8 mouse cellular contexts compared by ENCODE assay signal in genomic region chr3:138527667-138528231, GRCm38 (mm10). TPM values are rescaled to one million over a fixed set of nuclear protein-coding genes. Genes with fewer than 3 reads are reported as not detected.
DNase-seq lines count a peak whose midpoint lies in the region; ATAC-seq and TF ChIP-seq lines count a peak whose summit lies in the region.

No protein-coding gene starts in this region.

- peak overlapping the region; percentile 95 for H3K27ac ChIP-seq in heart, embryonic 13.5 days (replicated peaks)
- peak overlapping the region; percentile 92 for H3K27ac ChIP-seq in kidney, postnatal 0 days
- H3K27ac ChIP-seq in liver, embryonic 16.5 days (ENCODE audit: low read length) = peak overlapping the region; percentile 92
- H3K27ac ChIP-seq in neural tube, embryonic 12.5 days = peak overlapping the region; percentile 96
- H3K27ac ChIP-seq in stomach, postnatal 0 days (replicated peaks) = peak overlapping the region; percentile 88

- ATAC-seq in CD4-positive, CD25-positive, alpha-beta regulatory T cell, adult 4 months = peak; percentile 12
- ATAC-seq in heart, embryonic 13.5 days (ENCODE audit: extremely low read depth, insufficient number of reproducible peaks, low FRiP score, low TSS enrichment) = peak; percentile 53
- peak; percentile 71 for ATAC-seq in kidney, postnatal 0 days (replicated peaks; ENCODE audit: low FRiP score, low read depth)
- ATAC-seq in liver, embryonic 16.5 days (ENCODE audit: low read depth) = peak; percentile 55
- ATAC-seq in neural tube, embryonic 12.5 days (ENCODE audit: low FRiP score, low read depth) = peak; percentile 79
- ATAC-seq in stomach, postnatal 0 days (ENCODE audit: low FRiP score, low TSS enrichment) = peak; percentile 33

- WGBS in heart, embryonic 13.5 days = under 1% methylated on average over 45 of the region's 64 CpGs
- WGBS in kidney, postnatal 0 days = under 1% methylated on average over 54 of the region's 64 CpGs
- WGBS in liver, embryonic 16.5 days (ENCODE audit: insufficient replicate concordance) = under 1% methylated on average over 58 of the region's 64 CpGs
- WGBS in neural tube, embryonic 12.5 days = under 1% methylated on average over 61 of the region's 64 CpGs
- 0% methylated on average over 43 of the region's 64 CpGs for WGBS in stomach, postnatal 0 days

- no peak for TF ChIP-seq EP300 in stomach, postnatal 0 days (optimal IDR thresholded peaks at IDR 0.05)

- H3K4me3 ChIP-seq in erythroblast, embryonic 14.5 days (replicated peaks) = peak overlapping the region; percentile 99
- peak overlapping the region; percentile 84 for H3K4me3 ChIP-seq in heart, embryonic 13.5 days
- H3K4me3 ChIP-seq in kidney, postnatal 0 days (replicated peaks; ENCODE audit: low read depth, low read length) = peak overlapping the region; percentile 100
- H3K4me3 ChIP-seq in liver, embryonic 16.5 days (ENCODE audit: low read depth, low read length) = peak overlapping the region; percentile 100
- H3K4me3 ChIP-seq in neural tube, embryonic 12.5 days = peak overlapping the region; percentile 99
- H3K4me3 ChIP-seq in stomach, postnatal 0 days (ENCODE audit: low read depth, low read length) = peak overlapping the region; percentile 98

- H3K9me3 ChIP-seq in erythroblast, embryonic 14.5 days (ENCODE audit: control insufficient read depth, low read length) = no peaks in the 10 kb centered on the region
- H3K9me3 ChIP-seq in heart, embryonic 13.5 days = no peaks in the 10 kb centered on the region
- H3K9me3 ChIP-seq in kidney, postnatal 0 days (replicated peaks; ENCODE audit: low read length) = no peaks in the 10 kb centered on the region
- no peaks in the 10 kb centered on the region for H3K9me3 ChIP-seq in liver, embryonic 16.5 days (replicated peaks; ENCODE audit: control insufficient read depth, low read length)
- H3K9me3 ChIP-seq in neural tube, embryonic 12.5 days = no peaks in the 10 kb centered on the region
- H3K9me3 ChIP-seq in stomach, postnatal 0 days (ENCODE audit: control insufficient read depth, low read length) = no peaks in the 10 kb centered on the region

- peak overlapping the region; percentile 91 for H3K4me2 ChIP-seq in heart, embryonic 13.5 days
- peak overlapping the region; percentile 83 for H3K4me2 ChIP-seq in kidney, postnatal 0 days (ENCODE audit: low read length)
- peak overlapping the region; percentile 80 for H3K4me2 ChIP-seq in liver, embryonic 16.5 days (ENCODE audit: low read depth, low read length)
- H3K4me2 ChIP-seq in neural tube, embryonic 12.5 days (replicated peaks) = peak overlapping the region; percentile 67
- H3K4me2 ChIP-seq in stomach, postnatal 0 days (replicated peaks; ENCODE audit: low read depth) = peak overlapping the region; percentile 79

- DNase-seq in brain, adult 2 months (ENCODE audit: low read depth, low spot score) = peak; percentile 68
- DNase-seq in kidney, postnatal 0 days (ENCODE audit: low spot score) = peak; percentile 89
- DNase-seq in stomach, postnatal 0 days (ENCODE audit: low spot score) = peak; percentile 76

- H3K9ac ChIP-seq in heart, embryonic 13.5 days = peak overlapping the region; percentile 99
- peak overlapping the region; percentile 96 for H3K9ac ChIP-seq in kidney, postnatal 0 days (ENCODE audit: low read depth, low read length)
- H3K9ac ChIP-seq in liver, embryonic 16.5 days (ENCODE audit: low read depth, low read length) = peak overlapping the region; percentile 97
- H3K9ac ChIP-seq in neural tube, embryonic 12.5 days = peak overlapping the region; percentile 99
- peak overlapping the region; percentile 88 for H3K9ac ChIP-seq in stomach, postnatal 0 days (ENCODE audit: low read length)

- peaks cover 12% of the 10 kb centered on the region for H3K36me3 ChIP-seq in erythroblast, embryonic 14.5 days (ENCODE audit: control insufficient read depth)
- H3K36me3 ChIP-seq in heart, embryonic 13.5 days = no peaks in the 10 kb centered on the region
- H3K36me3 ChIP-seq in kidney, postnatal 0 days (ENCODE audit: insufficient read depth, low read length) = no peaks in the 10 kb centered on the region
- H3K36me3 ChIP-seq in liver, embryonic 16.5 days (ENCODE audit: control insufficient read depth, insufficient read depth) = no peaks in the 10 kb centered on the region
- H3K36me3 ChIP-seq in neural tube, embryonic 12.5 days = no peaks in the 10 kb centered on the region
- no peaks in the 10 kb centered on the region for H3K36me3 ChIP-seq in stomach, postnatal 0 days (ENCODE audit: control insufficient read depth, insufficient read depth, low read length)

- no peaks in the 10 kb centered on the region for H3K27me3 ChIP-seq in erythroblast, embryonic 14.5 days (ENCODE audit: control insufficient read depth)
- no peaks in the 10 kb centered on the region for H3K27me3 ChIP-seq in heart, embryonic 13.5 days (replicated peaks)
- no peaks in the 10 kb centered on the region for H3K27me3 ChIP-seq in kidney, postnatal 0 days (ENCODE audit: insufficient read depth, low read length)
- no peaks in the 10 kb centered on the region for H3K27me3 ChIP-seq in liver, embryonic 16.5 days (ENCODE audit: control insufficient read depth, insufficient read depth, low read depth, low read length)
- H3K27me3 ChIP-seq in neural tube, embryonic 12.5 days (replicated peaks) = no peaks in the 10 kb centered on the region
- H3K27me3 ChIP-seq in stomach, postnatal 0 days (ENCODE audit: control insufficient read depth, insufficient read depth, low read length) = no peaks in the 10 kb centered on the region

- no peak for TF ChIP-seq CTCF in kidney, postnatal 0 days (IDR thresholded peaks at IDR 0.05; ENCODE audit: low read depth)
- TF ChIP-seq CTCF in stomach, postnatal 0 days (IDR thresholded peaks at IDR 0.05; ENCODE audit: low read depth) = no peak

- H3K4me1 ChIP-seq in erythroblast, embryonic 14.5 days (ENCODE audit: control insufficient read depth) = peaks cover 60% of the 10 kb centered on the region
- H3K4me1 ChIP-seq in heart, embryonic 13.5 days = peaks cover 47% of the 10 kb centered on the region
- H3K4me1 ChIP-seq in kidney, postnatal 0 days (replicated peaks; ENCODE audit: insufficient read depth, low read length) = 0 out of 2 replicates have a peak, but pooled peaks cover 18% of the 10 kb centered on the region
- peaks cover 40% of the 10 kb centered on the region for H3K4me1 ChIP-seq in liver, embryonic 16.5 days (ENCODE audit: control insufficient read depth, low read depth, low read length)
- peaks cover 24% of the 10 kb centered on the region for H3K4me1 ChIP-seq in neural tube, embryonic 12.5 days
- H3K4me1 ChIP-seq in stomach, postnatal 0 days (replicated peaks; ENCODE audit: control insufficient read depth, insufficient read depth) = no peaks in the 10 kb centered on the region

RNA-seq across cellular contexts. Expression of gene Eif4e, which starts 1.8 kb away (rescaled TPM):
- polyA plus RNA-seq in CD4-positive, CD25-positive, alpha-beta regulatory T cell, adult 4 months (2017; shearing (Covaris generic)) = 100 to 1,000 TPM; 250 to 332 TPM
- 0.67 and 1.1 TPM in 2 replicates for polyA plus RNA-seq in erythroblast, embryonic 14.5 days (2012)
- 226 and 258 TPM in 2 replicates for polyA plus RNA-seq in heart, embryonic 13.5 days (2015; fragmentation: Nextera tagmentation; extraction: Ambion mirVana)
- 240 and 259 TPM in 2 replicates for polyA plus RNA-seq in kidney, postnatal 0 days (2015; fragmentation: Nextera tagmentation; extraction: Ambion mirVana)
- 133 and 145 TPM in 2 replicates for polyA plus RNA-seq in liver, embryonic 16.5 days (2015; fragmentation: Nextera tagmentation; extraction: Ambion mirVana)
- 309 and 317 TPM in 2 replicates for polyA plus RNA-seq in neural tube, embryonic 12.5 days (2016; fragmentation: Nextera tagmentation; extraction: Ambion mirVana)
- polyA plus RNA-seq in stomach, postnatal 0 days (2015; fragmentation: Nextera tagmentation; extraction: Ambion mirVana) = 157 and 162 TPM in 2 replicates

RNA-seq across cellular contexts. Expression of gene Metap1, which starts 38.4 kb away (rescaled TPM):
- polyA plus RNA-seq in CD4-positive, CD25-positive, alpha-beta regulatory T cell, adult 4 months (2017; shearing (Covaris generic)) = 10 to 100 TPM; 33.4 to 36.2 TPM
- 0.65 and 0.97 TPM in 2 replicates for polyA plus RNA-seq in erythroblast, embryonic 14.5 days (2012)
- 34.0 and 38.0 TPM in 2 replicates for polyA plus RNA-seq in heart, embryonic 13.5 days (2015; fragmentation: Nextera tagmentation; extraction: Ambion mirVana)
- 40.2 and 41.4 TPM in 2 replicates for polyA plus RNA-seq in kidney, postnatal 0 days (2015; fragmentation: Nextera tagmentation; extraction: Ambion mirVana)
- polyA plus RNA-seq in liver, embryonic 16.5 days (2015; fragmentation: Nextera tagmentation; extraction: Ambion mirVana) = 19.0 and 21.2 TPM in 2 replicates
- polyA plus RNA-seq in neural tube, embryonic 12.5 days (2016; fragmentation: Nextera tagmentation; extraction: Ambion mirVana) = 50.4 and 51.9 TPM in 2 replicates
- polyA plus RNA-seq in stomach, postnatal 0 days (2015; fragmentation: Nextera tagmentation; extraction: Ambion mirVana) = 33.9 and 34.1 TPM in 2 replicates

Comparison
In these comparisons a context has a peak if more than half of its experiments do, and no peak if none do; other contexts are left out.
1. Peak in every context shown above with its lines: DNase-seq, ATAC-seq, H3K4me3 ChIP-seq and H3K27ac ChIP-seq.
2. ATAC-seq: peak in every context shown above with its lines; median percentile 79 in neural tube, embryonic 12.5 days; 71 in kidney, postnatal 0 days; 55 in liver, embryonic 16.5 days; 53 in heart, embryonic 13.5 days; 33 in stomach, postnatal 0 days; 12 in CD4-positive, CD25-positive, alpha-beta regulatory T cell, adult 4 months.
3. RNA of gene Eif4e, which starts 1.8 kb away (polyA plus RNA-seq): 250 to 332 TPM in CD4-positive, CD25-positive, alpha-beta regulatory T cell, adult 4 months, 309 to 317 TPM in neural tube, embryonic 12.5 days, 240 to 259 TPM in kidney, postnatal 0 days, 226 to 258 TPM in heart, embryonic 13.5 days, 157 to 162 TPM in stomach, postnatal 0 days and 133 to 145 TPM in liver, embryonic 16.5 days; 0.67 to 1.1 TPM in erythroblast, embryonic 14.5 days; every median in the first group is over 10 times any median in the second.
4. RNA of gene Metap1, which starts 38.4 kb away (polyA plus RNA-seq): 50.4 to 51.9 TPM in neural tube, embryonic 12.5 days, 40.2 to 41.4 TPM in kidney, postnatal 0 days, 33.4 to 36.2 TPM in CD4-positive, CD25-positive, alpha-beta regulatory T cell, adult 4 months, 33.9 to 34.1 TPM in stomach, postnatal 0 days, 34.0 to 38.0 TPM in heart, embryonic 13.5 days and 19.0 to 21.2 TPM in liver, embryonic 16.5 days; 0.65 to 0.97 TPM in erythroblast, embryonic 14.5 days; every median in the first group is over 10 times any median in the second.